ENCODE assay signal across 7 mouse cellular contexts in the genomic region with DNA sequence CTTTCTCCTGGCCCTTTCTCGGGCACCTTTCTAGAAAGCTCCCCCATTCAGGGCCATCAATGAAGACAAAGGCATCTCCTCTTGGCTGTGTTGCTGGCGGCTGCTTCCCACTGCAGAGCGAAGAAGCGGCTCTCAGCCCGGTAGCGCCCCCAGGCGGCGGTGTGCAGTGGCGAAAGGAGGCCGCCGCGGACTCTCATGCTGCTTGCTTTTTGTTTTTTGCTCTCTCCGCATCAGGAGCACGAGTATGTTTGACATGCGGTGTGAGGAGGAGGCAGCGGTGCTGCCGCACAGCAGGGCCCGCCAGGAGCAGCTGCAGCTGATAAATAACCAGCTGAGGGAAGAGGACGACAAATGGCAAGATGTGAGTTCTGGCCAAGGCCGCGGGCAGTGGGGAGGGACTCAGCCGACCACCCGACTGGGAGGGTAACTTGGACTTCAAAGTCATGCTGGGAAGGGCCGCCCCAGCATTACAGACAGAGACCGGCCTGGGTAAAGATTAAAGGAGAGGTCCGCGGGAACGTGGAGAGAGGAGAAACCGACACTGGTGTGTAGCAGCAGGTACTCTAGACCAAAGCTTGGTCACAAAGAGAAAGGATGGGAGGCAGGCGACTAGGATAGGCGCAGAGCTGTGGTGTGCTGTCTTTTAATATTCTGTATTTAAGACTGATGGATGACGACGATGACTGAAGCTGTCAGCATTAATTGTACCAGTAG.
DNase-seq lines count a peak whose midpoint lies in the region; ATAC-seq and TF ChIP-seq lines count a peak whose summit lies in the region.

No protein-coding gene starts in this region.

- DNase-seq in embryo, embryonic 11.5 days (ENCODE audit: low read depth, low spot score), result peak; percentile 83
- peak; percentile 87 to 92 for DNase-seq in gastrocnemius, postnatal 4 days (ENCODE audit: low spot score in 2 of 2)
- peak; percentile 75 for DNase-seq in kidney, adult 18-20 months
- DNase-seq in left cerebral cortex, postnatal 4 days, result peak; percentile 94

- WGBS in midbrain, embryonic 13.5 days, result 1% methylated on average over 33 of the region's 33 CpGs
- WGBS in stomach, embryonic 16.5 days, result 3% methylated on average over 33 of the region's 33 CpGs

- peak; percentile 89 for ATAC-seq in midbrain, embryonic 13.5 days
- ATAC-seq in stomach, embryonic 16.5 days (ENCODE audit: insufficient read depth, low FRiP score), result peak; percentile 68

- H3K27me3 ChIP-seq in midbrain, embryonic 13.5 days, result no peaks in the 10 kb centered on the region
- H3K27me3 ChIP-seq in stomach, embryonic 16.5 days (ENCODE audit: control insufficient read depth, insufficient read depth, low read length), result no peaks in the 10 kb centered on the region

- peak; percentile 60 for TF ChIP-seq CTCF in bone marrow macrophage, adult 2 months (IDR thresholded peaks at IDR 0.05; ENCODE audit: low read depth, low read length)

- no peaks in the 10 kb centered on the region for H3K4me1 ChIP-seq in bone marrow macrophage, adult 2 months (ENCODE audit: control insufficient read depth, insufficient read depth, low read length)
- H3K4me1 ChIP-seq in midbrain, embryonic 13.5 days (replicated peaks), result peaks cover 24% of the 10 kb centered on the region
- 0 out of 2 replicates have a peak, but pooled peaks cover 2% of the 10 kb centered on the region for H3K4me1 ChIP-seq in stomach, embryonic 16.5 days (ENCODE audit: control insufficient read depth, insufficient read depth, low read length)

- peak overlapping the region; percentile 44 for H3K4me3 ChIP-seq in bone marrow macrophage, adult 2 months (ENCODE audit: insufficient read depth, low read length)
- H3K4me3 ChIP-seq in midbrain, embryonic 13.5 days (replicated peaks), result peak overlapping the region; percentile 42
- peak overlapping the region; percentile 44 for H3K4me3 ChIP-seq in stomach, embryonic 16.5 days (replicated peaks; ENCODE audit: low read length)

- intact Hi-C loops in left cerebral cortex, postnatal 4 days (cut with DNase I), result loop anchor here (10.0 kb wide), 1 partner anchor 272 kb away; no protein-coding TSS in a partner anchor

- H3K36me3 ChIP-seq in midbrain, embryonic 13.5 days, result peaks cover 5% of the 10 kb centered on the region
- no peaks in the 10 kb centered on the region for H3K36me3 ChIP-seq in stomach, embryonic 16.5 days (ENCODE audit: control insufficient read depth, insufficient read depth, low read length)

- no peak overlapping the region for H3K27ac ChIP-seq in bone marrow macrophage, adult 2 months (ENCODE audit: insufficient read depth, low read depth, low read length)
- peak overlapping the region; percentile 78 for H3K27ac ChIP-seq in midbrain, embryonic 13.5 days
- H3K27ac ChIP-seq in stomach, embryonic 16.5 days (ENCODE audit: low read length), result no peak overlapping the region

- peak overlapping the region; percentile 67 for H3K9ac ChIP-seq in midbrain, embryonic 13.5 days (replicated peaks)
- peak overlapping the region; percentile 64 for H3K9ac ChIP-seq in stomach, embryonic 16.5 days (ENCODE audit: low read length)

- TF ChIP-seq POLR2A in bone marrow macrophage, adult 2 months (IDR thresholded peaks at IDR 0.05; ENCODE audit: borderline replicate concordance, low read depth, low read length), result no peak

- peak overlapping the region; percentile 63 for H3K4me2 ChIP-seq in midbrain, embryonic 13.5 days (replicated peaks)
- peak overlapping the region; percentile 81 for H3K4me2 ChIP-seq in stomach, embryonic 16.5 days (ENCODE audit: low read depth, low read length)

- no peaks in the 10 kb centered on the region for H3K9me3 ChIP-seq in midbrain, embryonic 13.5 days
- H3K9me3 ChIP-seq in stomach, embryonic 16.5 days (replicated peaks; ENCODE audit: control insufficient read depth, low read length), result no peaks in the 10 kb centered on the region
